Mouse (Mus musculus) kidney, embryonic 15.5 days (tissue): ENCODE results near the gene Timm23. TPM values are rescaled to one million over a fixed set of nuclear protein-coding genes. Genes with fewer than 3 reads are reported as not detected.
"Not testable (repeated sequence)": the region's sequence is repeated elsewhere in the genome, so short reads cannot be mapped to it uniquely, and the experiment has no call there.

Experiments
- ATAC-seq: fragments of 200-750 bp; cut with Nextera tagmentation; replicated peaks from 2 replicates; pipeline ENCODE4 v1.8.0; 2017; ENCODE audit warnings: moderate TSS enrichment; ENCODE audit not compliant: low FRiP score
- H3K27ac ChIP-seq: fragments of 300-500 bp; sonication (generic); 2 replicates; pipeline ENCODE4 v1.5.1; 2015; ENCODE audit warnings: mild to moderate bottlenecking, inconsistent platforms
- H3K27me3 ChIP-seq: fragments of 300-500 bp; sonication (generic); 2 replicates; pipeline ENCODE4 v1.6.1; 2015; ENCODE audit warnings: inconsistent platforms
- H3K36me3 ChIP-seq: fragments of 300-500 bp; sonication (generic); 2 replicates; pipeline ENCODE4 v1.6.1; 2015; ENCODE audit warnings: inconsistent platforms
- H3K4me1 ChIP-seq: fragments of 300-500 bp; sonication (generic); 2 replicates; pipeline ENCODE4 v1.6.1; 2015; ENCODE audit warnings: inconsistent platforms
- H3K4me2 ChIP-seq: fragments of 300-500 bp; sonication (generic); 2 replicates; pipeline ENCODE4 v1.6.1; 2015; ENCODE audit warnings: moderate library complexity, mild to moderate bottlenecking, inconsistent platforms
- H3K4me3 ChIP-seq: fragments of 300-500 bp; sonication (generic); replicated peaks from 2 replicates; pipeline ENCODE4 v1.5.1; 2015; ENCODE audit warnings: mild to moderate bottlenecking, inconsistent platforms
- H3K9ac ChIP-seq: fragments of 300-500 bp; sonication (generic); 2 replicates; pipeline ENCODE4 v1.6.1; 2015; ENCODE audit warnings: mild to moderate bottlenecking, inconsistent platforms
- H3K9me3 ChIP-seq: fragments of 300-500 bp; sonication (generic); replicated peaks from 2 replicates; pipeline ENCODE4 v1.6.1; 2016; ENCODE audit warnings: inconsistent platforms
- WGBS: fragments of 180-500 bp; shearing (Covaris S2); methylation state at CpG from one replicate; pipeline ENCODE4 v1.1.7; 2015; ENCODE audit warnings: mixed read lengths; 5-methylcytosine and 5-hydroxymethylcytosine counted together
- polyA plus RNA-seq: library from polyadenylated mRNA; unstranded; fragments of >200 nt; fragmentation: Nextera tagmentation; extraction: Ambion mirVana; gene quantifications from 2 replicates; pipeline ENCODE4 v1.2.1, GENCODE M21; 2015

The Timm23 gene
- polyA plus RNA-seq, 1 experiment from 2014 or later, result 300 TPM

GRCm38 (mm10) chr14:32180861-32181260, 20.8 kb downstream of the Timm23 start:
- H3K27ac ChIP-seq, result no peak overlapping the region
- ATAC-seq, result no peak
- H3K4me3 ChIP-seq, result no peak overlapping the region
- WGBS, result 86% methylated on average over 6 of the region's 6 CpGs
- no peaks in the 10 kb centered on the region for H3K9me3 ChIP-seq
- H3K9ac ChIP-seq, result no peak overlapping the region
- H3K4me2 ChIP-seq, result no peak overlapping the region
- peaks cover 69% of the 10 kb centered on the region for H3K36me3 ChIP-seq
- H3K27me3 ChIP-seq, result no peaks in the 10 kb centered on the region
- no peaks in the 10 kb centered on the region for H3K4me1 ChIP-seq

GRCm38 (mm10) chr14:32179393-32180195, 22.1 kb downstream of the Timm23 start:
- no peaks in the 10 kb centered on the region for H3K27me3 ChIP-seq
- H3K36me3 ChIP-seq, result peaks cover 66% of the 10 kb centered on the region
- no peak for ATAC-seq
- H3K4me2 ChIP-seq, result no peak overlapping the region
- no peak overlapping the region for H3K9ac ChIP-seq
- no peak overlapping the region for H3K27ac ChIP-seq
- H3K9me3 ChIP-seq, result no peaks in the 10 kb centered on the region
- WGBS, result 85% methylated on average over 10 of the region's 10 CpGs
- no peaks in the 10 kb centered on the region for H3K4me1 ChIP-seq
- H3K4me3 ChIP-seq, result no peak overlapping the region

GRCm38 (mm10) chr14:32176590-32176989, 25.1 kb downstream of the Timm23 start:
- not testable (repeated sequence) for H3K4me3 ChIP-seq, ATAC-seq, H3K4me1 ChIP-seq, H3K9ac ChIP-seq, H3K9me3 ChIP-seq, H3K4me2 ChIP-seq, H3K27me3 ChIP-seq, H3K27ac ChIP-seq
- H3K36me3 ChIP-seq, result peaks cover 64% of the 10 kb centered on the region
- WGBS, result 90% methylated on average over 5 of the region's 5 CpGs

GRCm38 (mm10) chr14:32175310-32175709, 26.4 kb downstream of the Timm23 start:
- H3K9me3 ChIP-seq, result no peaks in the 10 kb centered on the region
- no peak overlapping the region for H3K9ac ChIP-seq
- H3K4me1 ChIP-seq, result no peaks in the 10 kb centered on the region
- no peak for ATAC-seq
- WGBS, result 93% methylated on average over 2 of the region's 2 CpGs
- H3K4me3 ChIP-seq, result no peak overlapping the region
- no peaks in the 10 kb centered on the region for H3K27me3 ChIP-seq
- no peak overlapping the region for H3K27ac ChIP-seq
- peaks cover 58% of the 10 kb centered on the region for H3K36me3 ChIP-seq
- H3K4me2 ChIP-seq, result no peak overlapping the region

- Histone ChIP-seq H3K4me3 (no peak overlapping the region), H3K4me1 (peaks cover 16% of the 10 kb centered on the region), H3K9ac (no peak overlapping the region), H3K27ac (0 out of 2 replicates have a peak overlapping the region, but pooled peaks have one; percentile 13), H3K4me2 (no peak overlapping the region), H3K9me3 (no peaks in the 10 kb centered on the region), H3K27me3 (no peaks in the 10 kb centered on the region), H3K36me3 (peaks cover 35% of the 10 kb centered on the region)
- 80% methylated on average over 4 of the region's 4 CpGs for WGBS
- no peak for ATAC-seq
Observed at GRCm38 (mm10) chr14:32170137-32170536, 31.6 kb downstream of the Timm23 start.

GRCm38 (mm10) chr14:32168653-32169231, 33.0 kb downstream of the Timm23 start:
- H3K4me1 ChIP-seq, result peaks cover 22% of the 10 kb centered on the region
- no peak overlapping the region for H3K4me2 ChIP-seq
- H3K36me3 ChIP-seq, result peaks cover 26% of the 10 kb centered on the region
- H3K9ac ChIP-seq, result no peak overlapping the region
- H3K9me3 ChIP-seq, result no peaks in the 10 kb centered on the region
- WGBS, result 81% methylated on average over 3 of the region's 3 CpGs
- no peak overlapping the region for H3K27ac ChIP-seq
- H3K27me3 ChIP-seq, result no peaks in the 10 kb centered on the region
- no peak for ATAC-seq
- no peak overlapping the region for H3K4me3 ChIP-seq

GRCm38 (mm10) chr14:32167326-32167725, 34.4 kb downstream of the Timm23 start:
- WGBS, result 82% methylated on average over 5 of the region's 5 CpGs
- peaks cover 24% of the 10 kb centered on the region for H3K4me1 ChIP-seq
- H3K9ac ChIP-seq, result no peak overlapping the region
- no peaks in the 10 kb centered on the region for H3K9me3 ChIP-seq
- peak overlapping the region; percentile 50; the same call in 1 of the 2 replicates for H3K4me3 ChIP-seq
- H3K4me2 ChIP-seq, result no peak overlapping the region
- H3K27ac ChIP-seq, result no peak overlapping the region
- no peaks in the 10 kb centered on the region for H3K27me3 ChIP-seq
- H3K36me3 ChIP-seq, result peaks cover 12% of the 10 kb centered on the region
- ATAC-seq, result no peak

GRCm38 (mm10) chr14:32166840-32167239, 34.9 kb downstream of the Timm23 start:
- Histone ChIP-seq H3K27me3 (no peaks in the 10 kb centered on the region), H3K9me3 (no peaks in the 10 kb centered on the region), H3K27ac (no peak overlapping the region), H3K4me2 (no peak overlapping the region), H3K36me3 (peaks cover 8% of the 10 kb centered on the region), H3K4me1 (peaks cover 26% of the 10 kb centered on the region), H3K4me3 (peak overlapping the region; percentile 50; the same call in 1 of the 2 replicates), H3K9ac (no peak overlapping the region)
- ATAC-seq, result no peak
- 63% methylated on average over 1 of the region's 1 CpGs for WGBS

- Histone ChIP-seq H3K9ac (no peak overlapping the region), H3K4me1 (peaks cover 34% of the 10 kb centered on the region), H3K4me3 (peak overlapping the region; percentile 50), H3K9me3 (no peaks in the 10 kb centered on the region), H3K27ac (peak overlapping the region; percentile 86; the same call in 1 of the 2 replicates), H3K27me3 (no peaks in the 10 kb centered on the region), H3K36me3 (peaks cover 3% of the 10 kb centered on the region), H3K4me2 (peak overlapping the region; percentile 88)
- no peak for ATAC-seq
- WGBS, result 71% methylated on average over 2 of the region's 2 CpGs
Observed at GRCm38 (mm10) chr14:32166062-32166441, 35.6 kb downstream of the Timm23 start.

GRCm38 (mm10) chr14:32165278-32166061, 36.2 kb downstream of the Timm23 start:
- no peaks in the 10 kb centered on the region for H3K27me3 ChIP-seq
- H3K4me1 ChIP-seq, result peaks cover 40% of the 10 kb centered on the region
- no peaks in the 10 kb centered on the region for H3K9me3 ChIP-seq
- no peaks in the 10 kb centered on the region for H3K36me3 ChIP-seq
- H3K4me2 ChIP-seq, result peak overlapping the region; percentile 88
- WGBS, result under 1% methylated on average over 42 of the region's 42 CpGs
- ATAC-seq, result peak; percentile 88
- H3K4me3 ChIP-seq, result peak overlapping the region; percentile 50
- peak overlapping the region; percentile 86 for H3K27ac ChIP-seq
- peak overlapping the region; percentile 57 for H3K9ac ChIP-seq

- H3K4me3 ChIP-seq, result no peak overlapping the region
- H3K9me3 ChIP-seq, result no peaks in the 10 kb centered on the region
- H3K4me1 ChIP-seq, result peaks cover 43% of the 10 kb centered on the region
- H3K27me3 ChIP-seq, result no peaks in the 10 kb centered on the region
- WGBS, result 77% methylated on average over 8 of the region's 8 CpGs
- no peak for ATAC-seq
- H3K4me2 ChIP-seq, result peak overlapping the region; percentile 88
- peak overlapping the region; percentile 86; the same call in 1 of the 2 replicates for H3K27ac ChIP-seq
- H3K36me3 ChIP-seq, result no peaks in the 10 kb centered on the region
- H3K9ac ChIP-seq, result no peak overlapping the region
Observed at GRCm38 (mm10) chr14:32164173-32165051, 37.3 kb downstream of the Timm23 start.
